Mouse (Mus musculus): ENCODE data around the gene Adamtsl4. TPM values are rescaled to one million over a fixed set of nuclear protein-coding genes. Genes with fewer than 3 reads are reported as not detected.

Adamtsl4 gene
- polyA plus RNA-seq, 1 experiment from 2014 or later, result 1.5 TPM

GRCm38 (mm10) chr3:95685301-95685700, 2.4 kb downstream of the Adamtsl4 start:
- no peak overlapping the region for H3K4me3 ChIP-seq
- H3K9me3 ChIP-seq, result no peaks in the 10 kb centered on the region
- H3K27ac ChIP-seq, result no peak overlapping the region
- H3K4me2 ChIP-seq (replicated peaks), result no peak overlapping the region
- H3K27me3 ChIP-seq, result no peaks in the 10 kb centered on the region
- H3K36me3 ChIP-seq, result no peaks in the 10 kb centered on the region
- peaks cover 48% of the 10 kb centered on the region for H3K4me1 ChIP-seq
- H3K9ac ChIP-seq, result no peak overlapping the region
- ATAC-seq (ENCODE audit: insufficient number of reproducible peaks, insufficient read depth, low FRiP score, low TSS enrichment), result no peak
- WGBS, result 76% methylated on average over 4 of the region's 4 CpGs

- H3K36me3 ChIP-seq, result no peaks in the 10 kb centered on the region
- WGBS, result 49% methylated on average over 5 of the region's 8 CpGs
- peaks cover 44% of the 10 kb centered on the region for H3K4me1 ChIP-seq
These were observed 2.9 kb downstream of the Adamtsl4 start for GRCm38 (mm10) chr3:95684846-95685245.

GRCm38 (mm10) chr3:95682878-95683277, 4.8 kb downstream of the Adamtsl4 start:
- H3K36me3 ChIP-seq, result no peaks in the 10 kb centered on the region
- 64% methylated on average over 5 of the region's 5 CpGs for WGBS
- no peaks in the 10 kb centered on the region for H3K9me3 ChIP-seq
- no peak overlapping the region for H3K9ac ChIP-seq
- no peak overlapping the region for H3K4me2 ChIP-seq (replicated peaks)
- H3K4me3 ChIP-seq, result no peak overlapping the region
- no peak overlapping the region for H3K27ac ChIP-seq
- H3K4me1 ChIP-seq, result peaks cover 28% of the 10 kb centered on the region
- no peaks in the 10 kb centered on the region for H3K27me3 ChIP-seq
- no peak for ATAC-seq (ENCODE audit: insufficient number of reproducible peaks, insufficient read depth, low FRiP score, low TSS enrichment)

More at GRCm38 (mm10) chr3:95684846-95685245, 2.9 kb downstream of the Adamtsl4 start:
- no peak overlapping the region for H3K9ac ChIP-seq
- H3K4me2 ChIP-seq (replicated peaks), result no peak overlapping the region
- H3K27ac ChIP-seq, result no peak overlapping the region
- ATAC-seq (ENCODE audit: insufficient number of reproducible peaks, insufficient read depth, low FRiP score, low TSS enrichment), result no peak
- no peaks in the 10 kb centered on the region for H3K27me3 ChIP-seq
- H3K4me3 ChIP-seq, result no peak overlapping the region
- H3K9me3 ChIP-seq, result no peaks in the 10 kb centered on the region

- no peak for ATAC-seq (ENCODE audit: insufficient number of reproducible peaks, insufficient read depth, low FRiP score, low TSS enrichment)
- H3K27ac ChIP-seq, result no peak overlapping the region
- H3K9ac ChIP-seq, result no peak overlapping the region
- no peaks in the 10 kb centered on the region for H3K9me3 ChIP-seq
- no peaks in the 10 kb centered on the region for H3K27me3 ChIP-seq
- WGBS, result 43% methylated on average over 11 of the region's 11 CpGs
- peaks cover 5% of the 10 kb centered on the region; the same call in 1 of the 2 replicates for H3K36me3 ChIP-seq
- H3K4me2 ChIP-seq (replicated peaks), result no peak overlapping the region
- H3K4me1 ChIP-seq, result peaks cover 17% of the 10 kb centered on the region
- H3K4me3 ChIP-seq, result no peak overlapping the region
These were observed 6.4 kb downstream of the Adamtsl4 start for GRCm38 (mm10) chr3:95681365-95681764.

- no peak overlapping the region for H3K4me2 ChIP-seq (replicated peaks)
- no peak for ATAC-seq (ENCODE audit: insufficient number of reproducible peaks, insufficient read depth, low FRiP score, low TSS enrichment)
- no peaks in the 10 kb centered on the region for H3K9me3 ChIP-seq
- H3K4me1 ChIP-seq, result peaks cover 22% of the 10 kb centered on the region
- H3K27ac ChIP-seq, result no peak overlapping the region
- peaks cover 5% of the 10 kb centered on the region; the same call in 1 of the 2 replicates for H3K36me3 ChIP-seq
- no peak overlapping the region for H3K4me3 ChIP-seq
- H3K27me3 ChIP-seq, result no peaks in the 10 kb centered on the region
- H3K9ac ChIP-seq, result no peak overlapping the region
- 84% methylated on average over 6 of the region's 6 CpGs for WGBS
These were observed 7.0 kb downstream of the Adamtsl4 start for GRCm38 (mm10) chr3:95680673-95681072.

- 95% methylated on average over 8 of the region's 8 CpGs for WGBS
- H3K9me3 ChIP-seq, result no peaks in the 10 kb centered on the region
- ATAC-seq (ENCODE audit: insufficient number of reproducible peaks, insufficient read depth, low FRiP score, low TSS enrichment), result no peak
- H3K27ac ChIP-seq, result no peak overlapping the region
- H3K36me3 ChIP-seq, result peaks cover 5% of the 10 kb centered on the region; the same call in 1 of the 2 replicates
- no peaks in the 10 kb centered on the region for H3K27me3 ChIP-seq
- no peak overlapping the region for H3K9ac ChIP-seq
- no peak overlapping the region for H3K4me2 ChIP-seq (replicated peaks)
- no peak overlapping the region for H3K4me3 ChIP-seq
- H3K4me1 ChIP-seq, result peaks cover 30% of the 10 kb centered on the region
These were observed 8.2 kb downstream of the Adamtsl4 start for GRCm38 (mm10) chr3:95679551-95679950.

- WGBS, result 81% methylated on average over 19 of the region's 19 CpGs
- H3K4me3 ChIP-seq, result no peak overlapping the region
These were observed 10.2 kb downstream of the Adamtsl4 start for GRCm38 (mm10) chr3:95677420-95678090.

GRCm38 (mm10) chr3:95676745-95677419, 10.8 kb downstream of the Adamtsl4 start:
- no peaks in the 10 kb centered on the region for H3K27me3 ChIP-seq
- H3K4me2 ChIP-seq (replicated peaks), result no peak overlapping the region
- H3K4me3 ChIP-seq, result no peak overlapping the region
- WGBS, result 60% methylated on average over 15 of the region's 15 CpGs
- no peak overlapping the region for H3K9ac ChIP-seq
- H3K27ac ChIP-seq, result no peak overlapping the region
- H3K4me1 ChIP-seq, result peaks cover 53% of the 10 kb centered on the region
- H3K36me3 ChIP-seq, result peaks cover 5% of the 10 kb centered on the region; the same call in 1 of the 2 replicates
- H3K9me3 ChIP-seq, result no peaks in the 10 kb centered on the region
- ATAC-seq (ENCODE audit: insufficient number of reproducible peaks, insufficient read depth, low FRiP score, low TSS enrichment), result no peak

More at GRCm38 (mm10) chr3:95677420-95678090, 10.2 kb downstream of the Adamtsl4 start:
- no peak overlapping the region for H3K9ac ChIP-seq
- peaks cover 5% of the 10 kb centered on the region; the same call in 1 of the 2 replicates for H3K36me3 ChIP-seq
- no peak overlapping the region for H3K27ac ChIP-seq
- H3K4me2 ChIP-seq (replicated peaks), result no peak overlapping the region
- H3K9me3 ChIP-seq, result no peaks in the 10 kb centered on the region
- no peak for ATAC-seq (ENCODE audit: insufficient number of reproducible peaks, insufficient read depth, low FRiP score, low TSS enrichment)
- H3K4me1 ChIP-seq, result peaks cover 50% of the 10 kb centered on the region
- no peaks in the 10 kb centered on the region for H3K27me3 ChIP-seq

- WGBS, result 20% methylated on average over 7 of the region's 8 CpGs
- Histone ChIP-seq H3K27me3 (no peaks in the 10 kb centered on the region), H3K4me2 (replicated peaks) (peak overlapping the region; percentile 21; the same call in 1 of the 2 replicates), H3K4me1 (peaks cover 51% of the 10 kb centered on the region), H3K9me3 (no peaks in the 10 kb centered on the region), H3K27ac (peak overlapping the region; percentile 93), H3K36me3 (peaks cover 11% of the 10 kb centered on the region; the same call in 1 of the 2 replicates), H3K9ac (peak overlapping the region; percentile 1; the same call in 1 of the 2 replicates), H3K4me3 (no peak overlapping the region)
- 0 out of 2 replicates have a peak, but pooled peaks have one; percentile 11 for ATAC-seq (ENCODE audit: insufficient number of reproducible peaks, insufficient read depth, low FRiP score, low TSS enrichment)
These were observed 12.2 kb downstream of the Adamtsl4 start for GRCm38 (mm10) chr3:95675301-95676092.

- peak overlapping the region; percentile 93 for H3K27ac ChIP-seq
- peak overlapping the region; percentile 1; the same call in 1 of the 2 replicates for H3K9ac ChIP-seq
- no peaks in the 10 kb centered on the region for H3K9me3 ChIP-seq
- WGBS, result 12% methylated on average over 6 of the region's 6 CpGs
- H3K4me1 ChIP-seq, result peaks cover 51% of the 10 kb centered on the region
- H3K36me3 ChIP-seq, result peaks cover 11% of the 10 kb centered on the region; the same call in 1 of the 2 replicates
- no peaks in the 10 kb centered on the region for H3K27me3 ChIP-seq
- ATAC-seq (ENCODE audit: insufficient number of reproducible peaks, insufficient read depth, low FRiP score, low TSS enrichment), result no peak; the same call in 1 of the 2 replicates
- H3K4me2 ChIP-seq (replicated peaks), result no peak overlapping the region
- H3K4me3 ChIP-seq, result no peak overlapping the region
These were observed 12.9 kb downstream of the Adamtsl4 start for GRCm38 (mm10) chr3:95674812-95675211.

GRCm38 (mm10) chr3:95674236-95674635, 13.5 kb downstream of the Adamtsl4 start:
- H3K27me3 ChIP-seq, result no peaks in the 10 kb centered on the region
- peaks cover 51% of the 10 kb centered on the region for H3K4me1 ChIP-seq
- peaks cover 17% of the 10 kb centered on the region for H3K36me3 ChIP-seq
- peak overlapping the region; percentile 38 for H3K9ac ChIP-seq
- peak overlapping the region; percentile 5; the same call in 1 of the 2 replicates for H3K4me3 ChIP-seq
- WGBS, result 3% methylated on average over 2 of the region's 2 CpGs
- peak overlapping the region; percentile 36 for H3K4me2 ChIP-seq (replicated peaks)
- H3K9me3 ChIP-seq, result no peaks in the 10 kb centered on the region
- peak overlapping the region; percentile 93 for H3K27ac ChIP-seq
- peak; percentile 48; the same call in 1 of the 2 replicates for ATAC-seq (ENCODE audit: insufficient number of reproducible peaks, insufficient read depth, low FRiP score, low TSS enrichment)
